Mouse (Mus musculus) kidney, adult 18-20 months (tissue): Measurements from ENCODE around the gene Tex44.

Experiments used
- DNase-seq: peaks from one replicate; pipeline ENCODE4 v3.0.0; 2021

Gene Tex44

GRCm38 (mm10) chr1:86426128-86426527 is at the start of gene Tex44, which contains the start of gene Nmur1:
Gene Tex44, plus strand, starts transcription at chr1:86426329.
Gene Nmur1, minus strand, starts transcription at chr1:86426228.
- no peak for DNase-seq

- no peak for DNase-seq
Observed at GRCm38 (mm10) chr1:86376354-86376753, 49.8 kb upstream of the Tex44 start.

GRCm38 (mm10) chr1:86378662-86379061 is 47.5 kb upstream of the Tex44 start:
- DNase-seq = no peak

GRCm38 (mm10) chr1:86379161-86379569 is 47.0 kb upstream of the Tex44 start:
- DNase-seq = no peak

- peak; percentile 38 for DNase-seq
Observed at GRCm38 (mm10) chr1:86381027-86381426, 45.1 kb upstream of the Tex44 start.

- peak; percentile 77 for DNase-seq
Observed at GRCm38 (mm10) chr1:86389230-86389629, 36.9 kb upstream of the Tex44 start.

DNA sequence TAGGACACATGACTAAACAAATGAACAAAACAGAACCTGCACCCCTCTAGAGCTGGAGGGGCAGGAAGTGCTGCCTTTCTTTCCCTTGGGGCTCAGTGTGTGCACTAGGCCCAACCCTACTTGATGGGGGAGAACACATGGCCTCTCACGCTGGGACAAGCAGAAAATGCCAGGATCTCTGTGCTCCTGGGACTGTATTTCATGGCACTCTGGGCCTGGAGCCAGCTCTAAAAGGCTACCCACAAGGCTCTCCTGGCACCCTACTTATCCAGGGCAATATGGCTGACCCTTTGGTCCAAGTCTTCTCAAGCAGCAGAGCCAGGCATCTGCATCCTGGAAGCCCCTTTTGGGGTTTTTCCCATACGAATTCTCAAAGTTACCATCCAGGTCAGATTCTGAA is 34.7 kb upstream of the Tex44 start:
- no peak for DNase-seq

DNA sequence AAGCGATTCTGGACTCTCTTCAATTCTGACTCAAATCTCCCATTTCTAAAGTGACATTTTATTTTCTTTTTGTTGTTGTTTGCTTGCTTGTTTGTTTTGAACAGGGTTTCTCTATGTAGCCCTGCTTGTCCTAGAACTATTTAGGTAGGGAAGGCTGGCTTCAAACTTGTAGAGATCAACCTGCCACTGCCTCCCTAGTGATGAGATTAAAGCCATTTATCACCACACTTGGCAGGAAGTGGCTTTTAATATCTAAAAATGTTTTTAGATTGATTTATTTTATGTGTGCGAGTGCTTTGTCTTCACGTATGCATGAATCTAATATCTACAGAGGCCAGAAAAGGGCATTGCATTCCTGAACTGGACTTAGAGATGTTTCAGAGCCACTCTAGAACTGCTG is 32.9 kb upstream of the Tex44 start:
- no peak for DNase-seq

DNA sequence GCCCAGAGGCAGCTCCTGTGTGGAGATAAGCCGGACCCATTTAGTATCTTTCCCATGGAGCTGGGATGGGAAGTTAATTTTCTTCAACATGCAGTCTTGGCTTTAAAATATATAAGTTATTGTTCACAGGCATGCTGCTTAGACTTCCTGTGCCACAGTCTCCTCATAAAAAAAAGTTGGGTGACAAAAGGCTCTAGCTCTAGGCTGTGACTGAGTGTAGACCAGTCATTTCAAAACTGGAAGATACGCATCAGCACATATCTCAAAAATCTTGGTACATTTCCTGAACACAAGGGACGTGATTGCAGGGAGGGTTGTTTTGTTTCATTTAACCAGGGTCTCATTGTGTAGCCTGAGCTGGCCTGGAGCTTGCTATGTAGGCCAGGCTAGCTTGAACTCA is 31.9 kb upstream of the Tex44 start:
- DNase-seq = no peak

- no peak for DNase-seq
Observed at GRCm38 (mm10) chr1:86395897-86396296, 30.2 kb upstream of the Tex44 start.

DNA sequence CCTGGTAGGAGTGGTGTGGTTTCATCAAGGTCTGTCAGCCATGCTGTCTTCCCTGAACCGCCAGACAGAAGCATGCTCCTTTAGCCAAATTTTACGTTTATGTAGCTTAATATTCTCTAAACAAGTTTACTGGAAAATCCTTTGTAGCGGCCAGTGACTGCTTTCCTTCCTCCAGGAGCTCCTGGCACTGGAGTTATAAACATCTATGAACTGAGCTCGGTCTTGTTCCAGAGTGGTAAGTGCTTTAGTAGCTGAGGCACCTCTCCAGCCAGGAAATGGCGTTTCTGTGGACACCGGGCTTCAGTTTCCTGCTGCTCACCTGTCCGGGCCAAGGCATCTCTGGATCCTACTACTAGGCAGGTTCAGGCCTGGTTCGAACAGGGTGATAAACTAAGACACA is 28.5 kb upstream of the Tex44 start:
- no peak for DNase-seq

GRCm38 (mm10) chr1:86398222-86398621 is 27.9 kb upstream of the Tex44 start:
- DNase-seq = no peak

DNA sequence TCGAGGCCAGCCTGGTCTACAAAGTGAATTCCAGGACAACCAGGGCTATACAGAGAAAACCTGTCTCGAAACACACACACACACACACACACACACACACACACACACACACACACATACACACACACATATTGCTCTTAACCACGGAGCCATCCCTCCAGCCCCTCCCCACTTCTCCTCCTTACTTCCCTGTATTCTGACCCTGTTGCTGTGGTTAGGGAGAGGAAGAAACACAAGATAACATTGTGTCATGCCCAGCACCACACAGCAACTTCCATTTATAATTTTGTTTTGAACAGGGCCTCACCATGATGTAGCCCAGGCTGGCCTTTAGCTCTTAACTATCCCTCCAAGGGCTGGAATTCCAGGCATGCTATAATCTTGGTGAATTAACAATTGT is 26.8 kb upstream of the Tex44 start:
- no peak for DNase-seq

- no peak for DNase-seq
Observed at GRCm38 (mm10) chr1:86400096-86400754, 25.9 kb upstream of the Tex44 start.

DNA sequence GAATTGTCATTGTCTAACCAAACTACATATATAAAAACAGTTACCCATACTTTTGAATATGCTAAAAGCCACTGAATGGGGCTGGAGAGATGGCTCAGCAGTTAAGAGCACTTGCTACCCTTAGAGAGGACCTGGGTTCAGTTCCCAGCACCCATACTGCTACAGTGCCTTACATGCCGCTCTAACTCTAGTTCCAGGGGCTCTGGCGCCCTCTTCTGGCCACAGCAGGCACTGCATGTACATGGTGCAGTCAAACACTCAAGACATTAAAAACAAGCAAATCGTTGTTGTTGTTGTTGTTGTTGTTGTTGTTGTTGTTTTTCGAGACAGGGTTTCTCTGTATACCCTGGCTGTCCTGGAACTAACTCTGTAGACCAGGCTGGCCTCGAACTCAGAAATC is 21.3 kb upstream of the Tex44 start:
- no peak for DNase-seq

DNA sequence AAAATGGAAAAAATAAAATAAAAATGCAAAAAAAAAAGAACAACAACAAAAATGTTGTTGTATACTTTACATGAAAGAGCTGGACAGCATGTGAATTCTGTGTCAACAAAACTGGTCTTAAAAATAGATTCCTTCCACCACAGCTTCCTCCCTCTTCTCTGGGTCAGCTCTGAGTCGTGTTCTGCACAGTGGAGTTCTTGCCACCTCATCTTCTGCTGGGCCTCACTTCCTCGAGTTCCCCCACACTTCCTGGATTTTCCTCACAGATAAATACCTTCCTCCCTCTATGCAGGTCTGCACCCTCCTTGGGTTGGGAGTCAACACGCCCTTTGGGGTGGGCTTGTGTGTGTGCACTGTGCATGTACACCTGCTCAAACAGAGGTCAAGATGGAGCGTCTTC is 19.8 kb upstream of the Tex44 start:
- no peak for DNase-seq

DNA sequence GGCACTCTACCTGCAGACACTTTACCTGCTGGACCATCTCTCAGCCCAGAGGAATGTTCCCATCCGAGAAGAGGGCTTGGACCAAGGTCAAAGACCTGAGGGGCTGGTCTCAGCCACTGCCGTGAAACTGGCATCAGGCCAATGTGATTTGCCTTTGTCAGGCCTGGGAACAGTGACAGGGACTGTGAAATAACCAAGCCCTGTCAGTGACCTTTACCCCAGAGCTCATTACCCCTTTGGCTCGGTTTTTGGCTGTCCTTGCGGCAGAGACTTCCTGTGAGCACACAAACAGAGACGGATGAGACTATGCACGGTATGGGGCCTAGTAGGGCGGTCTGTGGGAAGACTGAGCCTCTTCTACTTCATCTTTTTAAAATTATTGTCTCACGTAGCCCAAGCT is 19.2 kb upstream of the Tex44 start:
- peak; percentile 29 for DNase-seq

DNA sequence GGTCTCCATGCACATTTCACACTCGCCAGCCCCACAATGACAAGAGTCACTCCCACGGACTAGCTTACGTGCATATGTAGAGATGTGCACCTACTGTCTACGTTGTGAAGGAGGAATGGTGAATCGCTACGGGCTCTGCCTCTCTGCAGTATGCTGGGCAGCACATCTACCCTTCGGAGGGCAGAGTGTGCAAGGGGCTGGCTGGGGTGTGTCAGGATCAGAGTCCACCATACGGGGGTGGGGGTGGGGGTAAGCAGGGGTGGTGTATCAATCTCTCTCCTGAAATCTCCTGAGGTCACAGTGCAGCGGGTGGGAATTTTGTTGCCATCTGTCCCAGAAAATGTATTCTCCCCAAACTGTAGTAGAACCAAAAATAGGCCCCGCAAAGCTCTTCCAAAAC is 17.6 kb upstream of the Tex44 start:
- DNase-seq = no peak

GRCm38 (mm10) chr1:86409476-86409875 is 16.7 kb upstream of the Tex44 start:
- no peak for DNase-seq

DNA sequence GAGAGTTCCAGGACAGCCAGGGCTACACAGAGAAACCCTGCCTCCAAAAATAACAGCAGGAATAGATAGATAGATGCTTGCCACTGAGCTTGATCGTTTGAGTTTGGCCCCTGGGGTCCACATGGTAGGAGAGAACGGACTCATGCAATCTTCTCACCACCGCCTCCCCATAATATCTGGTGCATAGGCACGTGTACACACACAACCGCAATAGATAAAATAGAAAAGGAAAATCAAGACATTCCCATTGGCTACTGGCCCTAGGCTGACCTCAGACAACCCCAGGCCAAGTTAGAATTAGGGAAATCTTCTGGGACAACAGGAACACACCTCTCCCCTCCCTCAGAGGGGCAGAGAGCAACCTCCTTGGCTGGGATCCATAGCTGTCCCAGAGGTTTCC is 11.4 kb upstream of the Tex44 start:
- DNase-seq = no peak

- DNase-seq = no peak
Observed at GRCm38 (mm10) chr1:86415144-86415543, 11.0 kb upstream of the Tex44 start.

GRCm38 (mm10) chr1:86415612-86416184 is 10.4 kb upstream of the Tex44 start:
- DNase-seq = peak; percentile 27

DNA sequence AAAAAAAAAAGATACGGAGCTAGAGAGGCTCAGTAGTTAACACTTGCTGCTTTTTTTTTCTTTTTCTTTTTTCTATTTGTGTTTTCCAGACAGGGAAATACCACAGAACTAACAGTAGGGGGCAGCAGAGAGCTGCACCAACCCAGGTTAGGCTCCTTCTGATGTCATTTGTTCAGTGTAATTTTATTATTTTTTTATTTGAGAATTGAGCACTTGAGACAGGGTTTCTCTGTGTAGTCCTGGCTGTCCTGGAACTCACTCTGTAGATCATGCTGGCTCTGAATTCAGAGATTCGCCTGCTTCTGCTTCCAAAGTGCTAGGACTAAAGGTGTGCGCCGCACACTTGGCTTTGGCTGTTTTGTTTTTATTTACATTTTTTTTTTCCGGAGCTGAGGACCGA is 9.8 kb upstream of the Tex44 start:
- no peak for DNase-seq

DNA sequence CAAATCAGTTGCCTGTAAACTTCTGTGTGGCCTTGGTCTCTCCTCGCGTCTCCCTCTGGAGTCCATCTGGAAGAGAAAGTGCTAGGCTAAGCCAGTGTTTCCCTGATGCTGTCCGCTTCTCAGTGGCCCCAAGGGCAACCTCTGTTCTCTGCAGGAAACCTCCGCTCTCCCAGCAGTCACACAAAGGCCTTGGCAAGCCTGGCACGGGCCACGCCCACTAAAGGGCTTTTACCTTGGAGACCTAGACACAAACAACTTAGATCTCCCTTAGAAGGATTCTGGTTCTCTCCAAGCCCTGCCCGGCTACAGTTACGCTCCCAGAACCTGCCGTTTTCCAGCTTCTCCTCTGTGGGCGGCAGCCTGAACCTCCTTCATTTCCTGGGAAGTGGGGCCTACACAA is 5.1 kb upstream of the Tex44 start:
- DNase-seq = no peak

- DNase-seq = no peak
Observed at GRCm38 (mm10) chr1:86423879-86424278, 2.2 kb upstream of the Tex44 start.
